Mouse (Mus musculus): Measurements from ENCODE around the gene Tbx5.
"Not testable (repeated sequence)": the region's sequence is repeated elsewhere in the genome, so short reads cannot be mapped to it uniquely, and the experiment has no call there.

Tbx5 gene

GRCm38 (mm10) chr5:119842701-119843393 is 10.4 kb downstream of the Tbx5 start:
- no peak for DNase-seq (ENCODE audit: low spot score)

- DNase-seq (ENCODE audit: low spot score): no peak
Measured at GRCm38 (mm10) chr5:119843394-119843777, 10.9 kb downstream of the Tbx5 start.

GRCm38 (mm10) chr5:119844366-119844765 is 11.9 kb downstream of the Tbx5 start:
- no peak for DNase-seq (ENCODE audit: low spot score)

DNA sequence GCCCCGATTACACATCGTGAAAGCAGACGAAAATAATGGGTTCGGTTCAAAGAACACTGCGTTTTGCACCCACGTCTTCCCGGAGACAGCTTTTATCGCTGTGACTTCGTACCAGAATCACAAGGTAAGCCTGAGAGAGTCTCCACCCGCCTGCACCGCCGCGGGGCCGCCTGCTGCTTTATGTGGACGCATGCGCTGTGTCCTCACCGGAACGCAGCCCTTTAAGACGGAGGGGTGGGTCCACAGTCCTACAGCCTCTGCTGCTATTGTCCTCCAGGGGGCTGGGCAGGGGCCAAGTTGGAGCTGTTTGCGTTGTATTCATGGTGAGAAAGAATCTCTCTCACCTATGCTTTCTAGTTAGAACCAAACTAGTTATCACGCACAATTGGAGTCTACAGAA is 12.5 kb downstream of the Tbx5 start:
- DNase-seq (ENCODE audit: low spot score): no peak

DNA sequence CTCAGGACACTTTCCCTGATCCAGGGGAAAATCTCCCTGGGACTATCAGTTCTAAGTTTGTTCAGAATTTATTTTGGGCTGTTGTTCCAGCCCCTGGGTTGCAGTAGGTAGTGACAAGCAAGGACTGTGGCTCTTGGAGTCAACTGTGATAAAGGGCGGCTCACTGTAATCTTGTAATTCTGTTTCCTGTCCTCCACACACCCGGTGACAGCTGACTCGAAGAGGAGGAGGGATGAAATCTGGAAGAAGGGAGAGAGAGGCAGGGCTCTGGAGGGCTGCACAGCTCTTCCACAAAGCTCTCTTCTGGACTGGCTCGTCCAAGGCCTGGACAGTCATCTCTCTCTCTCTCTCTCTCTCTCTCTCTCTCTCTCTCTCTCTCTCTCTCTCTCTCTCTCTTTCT is 24.6 kb downstream of the Tbx5 start:
- DNase-seq (ENCODE audit: low spot score): no peak

GRCm38 (mm10) chr5:119861301-119861700 is 28.8 kb downstream of the Tbx5 start:
- no peak for DNase-seq (ENCODE audit: low spot score)

- no peak for DNase-seq (ENCODE audit: low spot score)
Measured at GRCm38 (mm10) chr5:119862431-119862830, 30.0 kb downstream of the Tbx5 start.

DNA sequence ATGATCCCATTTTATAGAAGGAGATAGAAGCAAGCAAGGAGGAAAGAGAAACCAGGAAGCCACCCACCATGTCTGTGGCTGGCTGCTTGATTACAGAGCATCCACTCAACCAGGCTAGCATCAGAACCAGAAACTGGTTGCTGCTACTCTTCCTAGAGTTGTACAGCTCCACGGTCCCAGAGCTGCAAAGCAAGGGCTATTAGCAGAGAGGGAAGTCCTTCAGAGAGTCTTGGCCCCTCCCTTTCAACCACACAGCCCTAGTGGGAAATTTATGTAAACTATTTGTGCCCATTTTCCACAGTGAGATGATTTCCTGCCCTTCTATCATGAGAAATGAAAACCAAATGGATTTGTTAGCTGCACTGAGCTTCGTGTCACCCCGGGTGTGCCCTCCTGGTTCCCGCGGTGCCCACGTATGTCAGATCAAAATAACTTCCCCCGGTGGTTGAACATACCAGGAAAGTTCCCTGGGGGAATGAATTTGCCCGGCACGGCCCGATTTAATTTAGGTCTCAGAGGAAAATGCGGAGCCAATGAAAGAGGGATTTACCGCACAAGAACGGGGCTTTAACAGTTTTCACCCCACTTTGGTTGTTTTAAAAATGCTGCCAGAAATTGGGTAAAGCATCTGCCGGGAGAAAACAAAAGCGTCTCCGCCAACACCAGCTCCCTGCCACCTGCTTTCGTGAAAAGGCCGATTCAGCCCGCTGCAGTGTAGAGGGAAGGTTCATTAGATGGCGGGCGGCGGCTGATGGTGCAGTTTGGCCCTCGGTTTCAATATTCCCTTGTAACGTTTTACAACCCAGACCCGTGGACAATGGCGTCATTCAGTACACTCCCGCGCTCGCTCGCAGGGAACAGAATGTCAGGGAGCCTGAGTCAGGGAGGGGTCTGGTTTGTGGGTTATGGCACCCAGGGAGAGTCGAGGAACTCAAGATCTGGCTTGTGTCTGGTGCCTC is 34.1 kb downstream of the Tbx5 start:
- DNase-seq (ENCODE audit: low spot score): no peak

DNA sequence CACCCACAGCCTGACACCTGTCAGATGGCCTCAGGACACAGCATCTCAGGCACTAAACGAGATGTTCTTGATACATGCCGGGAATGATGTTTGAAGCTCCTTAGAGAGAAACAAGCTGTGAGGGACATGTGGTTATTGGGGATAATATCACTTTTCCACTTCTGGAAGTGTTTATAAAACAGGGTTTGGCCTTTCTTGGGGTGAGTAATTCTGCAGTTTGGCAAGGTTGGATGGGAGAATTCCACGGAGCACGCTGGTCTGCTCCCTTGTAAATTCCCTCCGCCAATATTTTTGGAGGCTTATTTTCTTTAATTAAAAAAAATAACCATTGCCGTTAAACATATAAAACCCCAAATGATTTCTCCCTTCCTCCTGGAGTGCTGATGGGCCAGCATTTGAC is 35.5 kb downstream of the Tbx5 start:
- no peak for DNase-seq (ENCODE audit: low spot score)

DNA sequence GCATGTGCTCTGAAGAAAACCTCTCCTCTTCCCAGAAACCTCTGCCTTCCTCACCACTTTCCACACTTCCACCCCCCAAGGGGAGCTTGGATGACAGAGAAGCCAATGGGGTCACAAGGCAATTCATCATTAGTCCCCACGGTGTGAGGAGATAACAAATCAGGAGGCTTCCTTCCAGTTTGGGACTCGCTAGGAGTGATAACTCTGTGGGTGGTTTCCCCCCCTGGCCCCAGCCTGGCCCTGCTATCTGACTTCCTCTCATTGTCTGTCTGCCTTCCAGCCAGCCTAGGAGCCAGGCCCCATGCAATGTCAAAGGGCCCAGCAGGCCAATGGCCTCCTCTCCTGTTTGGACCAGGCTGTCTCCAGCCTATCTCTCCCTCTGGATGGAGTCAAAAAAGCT is 43.0 kb downstream of the Tbx5 start:
- no peak for DNase-seq (ENCODE audit: low spot score)

DNA sequence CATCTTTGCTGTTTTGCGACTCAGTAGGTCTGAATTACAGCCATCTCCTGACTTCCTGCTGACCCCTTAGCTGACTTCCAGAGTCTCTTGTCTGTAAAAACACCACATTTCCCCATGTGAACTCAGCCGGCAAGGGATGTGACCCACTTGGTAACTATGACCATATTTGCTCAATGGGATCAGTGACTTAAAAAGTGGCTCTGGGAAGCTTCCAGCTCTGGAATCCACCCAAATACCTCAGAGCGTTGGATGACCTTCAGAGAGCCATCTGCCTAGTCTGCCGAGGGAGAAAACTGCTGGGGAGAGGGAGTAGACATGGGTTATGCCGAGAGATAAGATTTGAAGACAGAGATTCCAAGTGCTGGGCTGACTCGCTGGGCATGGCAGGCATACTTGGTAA is 44.7 kb downstream of the Tbx5 start:
- DNase-seq (ENCODE audit: low spot score): peak; percentile 44

GRCm38 (mm10) chr5:119885595-119885994 is 53.1 kb downstream of the Tbx5 start:
- DNase-seq (ENCODE audit: low spot score): no peak

DNA sequence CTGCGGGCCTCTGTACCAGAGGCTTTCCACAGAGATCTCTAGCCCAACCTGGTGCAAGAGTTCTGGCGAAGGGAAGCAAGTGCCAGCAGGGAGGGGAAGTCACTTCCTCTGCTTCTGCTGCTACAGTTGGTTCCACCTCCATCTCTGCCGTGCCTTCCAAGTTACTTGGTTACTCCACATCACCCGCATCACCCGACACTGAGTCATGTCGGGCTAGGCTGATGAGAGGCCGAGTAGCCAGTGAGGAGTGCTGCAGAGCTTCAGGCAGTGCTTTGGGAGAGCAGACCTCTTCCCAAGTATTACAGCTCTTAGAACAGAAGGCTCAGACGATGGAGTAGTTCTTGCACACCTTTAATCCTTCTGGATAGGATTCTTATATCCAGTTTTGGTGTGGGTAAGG is 54.9 kb downstream of the Tbx5 start:
- no peak for DNase-seq (ENCODE audit: low spot score)

DNA sequence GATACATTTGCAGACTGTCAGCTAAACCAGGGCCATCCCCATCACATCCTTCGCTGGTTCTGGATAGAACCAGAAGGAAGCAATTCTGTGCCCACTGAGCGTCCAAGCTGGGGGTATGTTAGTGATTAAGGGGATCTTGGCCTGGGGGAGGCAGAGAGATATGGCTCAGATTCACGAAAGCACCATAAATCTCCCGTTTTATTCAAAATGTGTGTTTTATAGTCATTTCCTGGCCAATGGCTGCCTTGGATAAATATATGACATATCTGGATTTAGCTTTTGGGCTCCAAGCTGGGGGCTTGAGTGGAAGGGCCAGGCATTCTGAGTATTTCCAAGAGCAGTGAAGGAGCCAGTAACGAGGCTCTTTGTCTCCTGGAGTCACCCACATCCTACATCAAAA is 59.5 kb downstream of the Tbx5 start:
- no peak for DNase-seq (ENCODE audit: low spot score)

DNA sequence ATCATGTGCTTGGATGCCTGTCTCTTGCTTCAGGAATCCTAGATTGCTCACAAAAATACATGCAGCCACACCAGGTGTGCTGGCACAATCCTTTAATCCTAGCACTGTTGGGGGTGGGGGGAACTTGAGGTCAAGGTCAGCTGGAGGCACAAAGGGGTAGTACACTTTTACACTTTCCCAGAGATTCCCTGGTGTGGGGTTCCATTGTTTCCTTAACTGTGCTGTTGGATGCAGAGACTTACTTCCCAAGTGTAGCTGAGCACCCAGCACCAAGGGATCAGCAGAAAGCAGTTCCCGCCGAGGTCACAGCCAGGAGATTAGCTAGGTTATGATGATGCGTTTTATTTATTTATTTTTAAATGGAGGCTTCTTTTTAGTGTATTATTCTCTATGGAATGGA is 60.6 kb downstream of the Tbx5 start:
- DNase-seq (ENCODE audit: low spot score): no peak

- DNase-seq (ENCODE audit: low spot score): no peak
Measured at GRCm38 (mm10) chr5:119896605-119897004, 64.1 kb downstream of the Tbx5 start.

DNA sequence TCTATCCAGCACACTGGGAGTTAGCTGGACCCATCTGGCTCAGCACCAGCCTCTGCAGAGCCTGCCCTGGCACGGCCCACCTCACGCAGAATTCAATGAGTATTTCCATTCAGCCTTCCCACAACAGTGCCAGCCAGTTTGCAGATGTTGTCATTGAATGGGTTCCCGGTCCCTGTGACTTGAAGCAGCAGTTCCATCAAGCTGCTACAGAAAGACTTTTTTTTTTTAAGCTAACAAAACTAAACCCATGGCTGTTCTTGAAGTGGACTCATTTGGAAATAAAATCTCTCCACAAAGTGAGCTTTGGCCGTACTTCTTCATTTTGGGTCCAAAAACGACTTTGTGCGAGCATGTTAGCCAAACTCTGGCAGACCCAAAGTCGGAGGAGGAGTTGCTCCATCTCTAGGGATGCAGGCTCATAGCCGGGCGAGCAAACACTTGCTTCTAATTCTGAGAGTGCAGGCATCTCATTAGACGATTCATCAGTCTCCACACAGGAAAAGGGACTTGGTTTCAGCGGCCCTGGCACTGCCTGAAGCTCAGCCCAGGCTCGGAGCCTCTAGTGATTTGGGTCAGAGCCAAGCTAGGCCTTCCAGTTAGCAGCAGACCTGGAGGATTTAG is 84.2 kb downstream of the Tbx5 start:
- DNase-seq (ENCODE audit: low spot score): no peak

- DNase-seq (ENCODE audit: low spot score): not testable (repeated sequence)
Measured at GRCm38 (mm10) chr5:119918381-119918780, 85.9 kb downstream of the Tbx5 start.

GRCm38 (mm10) chr5:119920941-119921340 is 88.5 kb downstream of the Tbx5 start:
- no peak for DNase-seq (ENCODE audit: low spot score)

DNA sequence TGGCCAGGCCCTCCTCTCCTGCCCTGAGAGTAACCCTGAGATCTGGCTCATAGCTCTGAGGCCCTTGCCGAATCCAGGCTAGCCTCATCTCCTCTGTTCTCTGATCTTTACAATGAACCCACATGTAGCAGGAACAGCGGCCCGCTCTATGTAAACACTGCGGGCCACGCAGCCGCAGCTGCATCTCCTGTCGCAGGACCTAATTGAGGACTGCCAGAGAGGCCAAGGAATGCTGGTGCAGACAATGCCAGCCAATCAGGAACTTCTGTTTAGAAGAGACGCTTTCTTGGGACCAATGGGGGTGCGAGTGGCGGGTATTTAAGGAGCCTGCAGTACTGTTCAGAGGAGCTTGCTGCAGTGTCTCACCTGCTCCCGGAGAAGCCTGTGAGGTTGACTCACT is 89.8 kb downstream of the Tbx5 start:
- no peak for DNase-seq (ENCODE audit: low spot score)
